Mouse (Mus musculus): ENCODE measurements at regions not wholly inside any gene's neighbourhood (a gene's known extent, or its start where the extent isn't known, plus 50 kb on each side); places are given as distances from the start of the nearest gene placed in this dataset.
A peak's percentile ranks its signal among the peaks of the same experiment; 100 is the strongest.

DNA sequence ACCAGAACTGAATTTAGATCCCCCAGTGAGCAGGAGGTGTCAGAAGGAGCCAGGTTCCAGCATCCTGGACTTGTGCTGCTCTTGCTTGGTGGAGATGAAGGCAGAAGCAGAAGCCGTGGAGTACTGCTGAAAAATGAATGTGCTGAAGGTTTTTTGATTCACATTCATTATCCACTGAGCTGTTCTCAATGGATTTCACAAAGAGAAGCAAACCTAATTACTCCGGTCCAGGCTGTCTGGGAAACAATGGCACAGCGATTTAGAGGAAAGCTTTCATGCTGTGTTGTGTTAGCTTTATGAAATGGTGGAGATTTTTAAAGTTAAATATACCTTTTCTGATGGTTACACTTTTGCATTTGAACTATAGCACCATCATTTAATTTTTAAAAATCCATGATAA is 535.3 kb upstream of the Adgrl3 start:
- no peak for DNase-seq

DNA sequence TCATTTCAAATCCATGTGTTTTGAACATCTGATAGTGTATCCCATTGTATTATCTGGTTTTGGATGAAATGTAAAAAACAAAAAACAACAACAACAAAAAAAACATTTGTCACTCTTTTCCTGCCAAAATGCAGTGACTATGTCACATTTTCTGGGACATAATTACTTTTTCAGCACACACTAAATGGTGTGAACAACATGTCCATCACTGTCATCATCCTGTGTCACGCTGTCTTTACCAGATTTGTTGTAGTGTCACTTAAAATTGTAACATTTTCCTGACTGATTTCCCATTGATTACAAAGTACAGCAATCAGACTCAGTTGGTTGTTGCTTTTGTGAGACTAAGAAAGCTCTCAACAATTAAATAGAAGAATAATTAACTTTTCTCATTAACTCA is 531.6 kb upstream of the Adgrl3 start:
- no peak for DNase-seq

DNA sequence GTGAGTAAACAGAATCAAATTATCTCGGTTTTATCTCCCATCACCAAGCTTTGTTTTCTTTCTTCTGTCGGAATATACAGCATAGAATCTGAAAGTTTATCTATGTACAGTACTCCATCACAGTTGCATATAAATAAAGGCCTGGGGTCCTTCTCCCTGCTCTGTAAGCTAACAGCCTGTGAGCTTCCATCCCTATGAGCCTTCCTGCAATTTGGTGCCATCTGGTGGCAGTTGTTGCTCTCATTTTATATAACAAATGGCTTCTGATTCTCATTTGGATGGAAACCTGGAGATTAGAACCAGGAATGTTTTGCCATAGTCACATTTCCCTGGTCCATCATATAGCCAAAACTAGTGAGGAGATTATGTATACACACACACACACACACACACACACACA is 511.3 kb upstream of the Adgrl3 start:
- peak; percentile 25 for DNase-seq

DNA sequence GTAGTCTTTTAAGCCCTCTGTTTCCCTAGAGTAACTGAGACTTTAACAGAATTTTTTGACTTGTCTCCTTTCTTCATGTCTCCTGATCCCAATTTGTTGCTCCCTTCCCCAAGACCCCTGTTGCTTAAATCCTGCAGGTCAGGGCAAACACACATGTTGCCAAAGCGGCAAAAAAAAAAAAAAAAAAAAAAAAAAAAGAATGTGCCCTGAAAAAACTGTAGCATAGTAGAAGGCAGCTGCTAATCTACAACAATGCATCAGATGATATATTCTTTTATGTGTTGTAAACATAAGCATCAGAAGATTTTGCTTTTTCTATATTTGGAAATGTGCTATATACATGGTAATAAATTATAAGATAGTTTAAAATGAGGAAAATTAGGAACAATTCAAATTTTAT is 479.9 kb upstream of the Adgrl3 start:
- no peak for DNase-seq

DNA sequence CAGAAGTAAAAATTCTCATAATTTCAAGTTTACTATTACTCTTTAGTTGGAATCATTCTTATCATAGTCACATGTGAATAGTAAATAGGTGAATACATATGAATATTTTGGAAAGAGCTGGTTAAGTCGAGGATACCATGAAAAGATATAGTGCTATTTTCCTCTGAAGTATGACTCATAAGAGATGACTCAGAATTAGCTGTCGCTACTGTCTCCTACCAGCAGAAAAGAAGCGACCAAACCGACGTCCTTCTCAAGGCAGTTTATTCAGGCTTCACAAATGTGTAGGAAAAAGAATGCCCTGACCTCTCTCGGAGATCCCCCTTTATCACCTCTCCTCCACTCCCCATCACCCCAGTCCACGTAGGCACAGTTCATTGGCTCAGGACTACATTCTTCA is 468.3 kb upstream of the Adgrl3 start:
- no peak for DNase-seq

DNA sequence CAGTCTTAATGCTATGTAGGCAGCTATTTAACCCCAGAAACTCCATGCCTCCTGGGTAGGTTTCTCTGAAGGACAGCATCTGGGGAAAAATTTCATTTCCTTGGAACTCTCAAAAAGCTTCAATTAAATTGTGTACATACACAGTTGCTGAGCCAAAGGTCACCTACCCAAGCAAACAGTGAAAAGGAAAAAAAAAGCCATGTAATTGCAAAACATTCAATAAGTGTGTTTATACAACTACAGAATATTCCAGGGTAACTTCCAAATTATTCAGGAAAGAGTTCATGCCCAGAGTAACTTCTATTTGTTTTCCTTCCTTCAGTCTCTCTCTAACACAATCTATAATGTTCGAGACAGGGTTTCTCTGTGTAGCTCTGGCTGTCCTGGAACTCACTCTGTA is 441.2 kb upstream of the Adgrl3 start:
- no peak for DNase-seq

DNA sequence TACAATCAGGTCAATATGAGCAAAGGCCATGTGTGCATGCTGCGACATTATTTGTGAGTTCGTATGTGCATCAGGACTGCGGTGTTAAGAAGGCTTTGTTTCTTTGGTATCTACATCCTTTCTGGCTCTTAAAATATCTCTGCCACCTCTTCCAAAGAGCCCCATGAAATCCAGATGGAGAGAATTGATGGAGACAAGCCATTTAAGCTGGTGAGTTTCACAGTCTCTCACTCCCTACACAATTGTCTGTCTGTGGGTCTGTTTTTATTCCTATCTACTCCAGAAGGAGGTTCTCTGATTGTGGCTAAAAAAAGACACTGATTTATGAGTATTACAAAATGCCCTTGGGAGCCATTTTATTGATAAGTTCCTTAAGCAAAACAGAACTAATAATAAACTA is 408.4 kb upstream of the Adgrl3 start:
- no peak for DNase-seq

DNA sequence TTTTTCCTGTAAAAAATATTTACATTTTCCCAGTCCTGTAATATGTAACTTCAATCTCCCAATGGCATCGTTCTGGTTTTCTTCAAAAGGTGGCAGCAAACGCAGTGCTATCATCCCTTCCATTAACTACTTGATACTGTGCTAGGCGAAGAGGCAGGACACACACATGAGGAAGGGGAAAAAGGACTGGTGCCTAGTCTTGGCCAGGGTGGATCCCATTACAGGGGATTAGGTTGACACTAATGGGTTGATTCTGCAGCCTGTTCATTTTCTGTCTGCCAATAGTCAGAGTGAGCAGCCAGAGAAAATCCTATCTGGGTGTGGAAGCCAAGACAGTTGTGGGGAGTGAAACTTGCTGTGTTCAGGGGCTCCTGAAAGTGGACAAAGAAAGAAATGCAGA is 392.7 kb upstream of the Adgrl3 start:
- DNase-seq: no peak

DNA sequence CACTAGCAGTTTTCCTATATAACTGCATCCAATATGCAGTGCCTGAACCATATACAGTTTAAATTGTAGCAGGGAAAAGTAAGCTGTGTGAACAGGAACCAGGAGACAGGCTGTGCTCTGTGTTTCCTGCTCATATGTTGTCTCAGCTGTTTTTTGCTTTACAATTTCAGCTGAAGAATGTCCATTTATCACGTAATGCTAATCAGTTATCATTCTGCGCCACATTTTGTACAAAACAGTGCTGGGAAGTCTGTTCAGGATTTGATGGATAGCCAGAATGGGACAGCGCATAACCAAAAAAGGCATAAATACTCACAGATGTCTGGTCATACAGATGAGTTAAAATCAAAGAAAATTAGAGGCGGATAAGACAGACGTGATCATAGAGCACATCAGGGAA is 360.9 kb upstream of the Adgrl3 start:
- no peak for DNase-seq

DNA sequence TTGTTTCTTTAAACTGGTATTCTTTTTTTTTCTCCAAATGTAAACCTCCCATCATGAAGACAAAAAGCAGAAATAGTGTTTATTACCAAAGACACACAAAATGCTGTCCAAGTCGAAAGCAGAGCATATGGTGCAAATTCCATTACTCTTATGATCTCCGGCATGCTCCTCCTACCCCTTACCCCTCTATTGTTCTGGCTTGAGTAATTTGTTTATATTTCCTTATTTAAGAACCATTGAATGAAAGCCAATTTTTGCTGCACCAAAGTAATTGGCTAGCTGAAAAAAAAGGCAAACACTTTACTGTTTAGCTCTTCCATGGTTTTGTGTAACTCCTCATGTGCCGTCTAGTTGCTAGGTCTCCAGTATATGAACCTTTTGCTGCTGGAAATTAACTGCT is 360.4 kb upstream of the Adgrl3 start:
- no peak for DNase-seq

DNA sequence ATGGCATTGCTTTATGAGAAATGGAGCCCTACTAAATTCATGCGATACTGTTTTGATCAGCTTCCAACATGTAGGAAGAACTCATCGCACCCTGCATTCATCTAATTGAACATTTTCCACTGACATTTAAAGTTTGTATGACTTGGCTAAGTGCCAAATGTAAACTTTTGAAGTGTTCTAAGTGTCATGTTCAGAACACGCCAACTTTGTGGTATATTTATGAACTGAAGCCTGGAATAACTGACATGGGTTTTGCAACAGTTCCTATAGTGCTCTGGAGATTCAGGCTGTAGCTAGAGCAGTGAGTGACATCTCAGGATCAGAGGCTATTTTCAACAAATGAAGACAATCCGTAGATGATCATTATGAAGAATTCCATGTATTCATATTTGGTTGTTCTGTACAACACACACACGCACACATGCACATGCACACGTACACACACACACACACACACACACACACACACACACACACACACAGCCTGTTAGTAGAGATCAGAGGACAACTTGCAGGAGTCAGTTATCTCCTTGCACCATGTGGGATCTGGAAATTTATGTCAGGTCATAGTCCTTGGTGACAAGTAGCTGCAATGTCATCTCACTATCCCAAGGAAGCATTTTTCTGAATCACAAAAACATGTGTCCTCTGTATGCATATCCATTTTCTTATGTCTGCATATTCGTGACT is 349.5 kb upstream of the Adgrl3 start:
- DNase-seq: no peak

DNA sequence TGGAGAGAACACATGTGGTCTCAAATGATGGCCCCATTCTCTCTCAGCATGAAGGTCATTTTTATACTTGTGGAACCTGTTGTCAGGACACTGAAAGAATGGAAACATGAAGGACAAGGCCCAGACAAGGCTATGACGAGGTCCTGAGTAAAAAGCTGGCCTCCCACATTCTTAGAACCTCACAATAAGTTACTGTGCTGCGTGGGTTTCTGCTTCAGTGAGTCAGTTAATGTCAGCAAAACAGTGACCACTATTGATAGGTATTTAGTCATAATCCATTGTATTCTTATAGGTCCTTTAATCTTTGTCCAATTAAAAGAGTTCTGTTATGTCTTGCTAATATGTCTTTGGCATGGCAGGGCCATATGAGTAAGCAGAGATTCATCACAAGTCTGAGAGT is 336.5 kb upstream of the Adgrl3 start:
- no peak for DNase-seq

DNA sequence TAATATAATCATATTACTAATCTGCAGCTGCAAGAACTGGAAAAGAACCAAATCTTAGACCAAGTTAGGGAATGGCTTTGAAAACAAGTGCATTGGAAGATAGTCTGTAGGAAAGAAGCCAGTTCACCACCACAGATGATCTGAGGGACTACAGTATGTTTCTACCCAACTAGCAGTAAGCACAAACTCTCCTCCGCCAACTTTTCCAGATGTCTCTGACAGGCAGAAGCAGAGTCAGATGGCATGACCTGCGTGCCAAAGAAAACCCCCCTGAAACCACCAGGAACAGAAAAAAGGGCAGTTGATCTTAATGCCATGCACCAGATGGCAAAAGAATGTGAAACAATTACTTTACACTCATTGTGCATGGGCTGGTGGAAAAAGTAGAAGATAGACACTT is 319.1 kb upstream of the Adgrl3 start:
- DNase-seq: no peak

DNA sequence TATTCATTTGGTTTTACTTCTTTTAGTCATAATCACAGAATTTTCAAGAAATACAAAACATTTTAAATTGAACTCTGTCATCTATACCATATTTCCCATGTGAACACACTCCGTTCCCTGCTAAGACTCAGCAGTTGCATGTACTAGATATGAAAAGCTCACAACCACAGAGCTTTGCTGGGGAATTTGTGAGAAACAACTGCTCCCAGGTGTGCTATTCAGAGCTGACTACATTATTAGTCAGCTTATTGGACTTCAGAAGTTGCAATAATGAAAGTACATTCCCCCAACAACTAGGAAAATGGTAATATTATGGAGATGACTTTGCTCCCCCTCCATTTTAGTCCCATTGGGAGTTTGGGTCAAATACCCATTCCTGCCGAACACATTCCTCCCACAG is 315.2 kb upstream of the Adgrl3 start:
- no peak for DNase-seq

DNA sequence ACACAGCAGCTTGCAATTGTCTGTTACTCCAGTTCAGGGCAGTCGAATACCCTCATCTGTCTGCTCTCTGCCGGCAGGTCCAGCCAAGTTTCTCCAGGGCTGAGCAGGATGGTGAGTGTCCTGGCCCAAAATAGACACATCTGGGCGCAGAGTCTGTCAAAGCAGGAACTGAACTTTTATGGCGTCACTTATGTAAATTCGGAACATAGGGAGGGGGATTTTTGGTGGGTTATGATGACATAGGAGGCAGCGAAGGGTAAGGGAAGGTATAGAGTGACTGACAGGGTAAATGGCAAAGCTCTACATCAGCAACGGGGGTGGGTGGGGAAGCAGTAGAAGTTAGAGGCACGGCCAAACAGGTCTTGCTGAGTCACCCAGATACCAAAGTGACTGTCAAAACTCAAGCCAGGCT is 313.3 kb upstream of the Adgrl3 start:
- no peak for DNase-seq

All from gastrocnemius, postnatal 10 days (tissue).